Mouse (Mus musculus) frontal cortex, postnatal 14 days (tissue): ENCODE results near the gene Mslnl.

Experiments used
- DNase-seq, 2 experiments: peaks; one replicate each; pipeline ENCODE4 v3.0.0; 2022; ENCODE audit warnings: low spot score in 2 of 2

Gene Mslnl

GRCm38 (mm10) chr17:25786280-25786679 is 50.4 kb downstream of the Mslnl start, which contains the start of gene Ccdc78:
TSS of gene Ccdc78 (plus strand) at chr17:25786580.
- DNase-seq = no peak

DNA sequence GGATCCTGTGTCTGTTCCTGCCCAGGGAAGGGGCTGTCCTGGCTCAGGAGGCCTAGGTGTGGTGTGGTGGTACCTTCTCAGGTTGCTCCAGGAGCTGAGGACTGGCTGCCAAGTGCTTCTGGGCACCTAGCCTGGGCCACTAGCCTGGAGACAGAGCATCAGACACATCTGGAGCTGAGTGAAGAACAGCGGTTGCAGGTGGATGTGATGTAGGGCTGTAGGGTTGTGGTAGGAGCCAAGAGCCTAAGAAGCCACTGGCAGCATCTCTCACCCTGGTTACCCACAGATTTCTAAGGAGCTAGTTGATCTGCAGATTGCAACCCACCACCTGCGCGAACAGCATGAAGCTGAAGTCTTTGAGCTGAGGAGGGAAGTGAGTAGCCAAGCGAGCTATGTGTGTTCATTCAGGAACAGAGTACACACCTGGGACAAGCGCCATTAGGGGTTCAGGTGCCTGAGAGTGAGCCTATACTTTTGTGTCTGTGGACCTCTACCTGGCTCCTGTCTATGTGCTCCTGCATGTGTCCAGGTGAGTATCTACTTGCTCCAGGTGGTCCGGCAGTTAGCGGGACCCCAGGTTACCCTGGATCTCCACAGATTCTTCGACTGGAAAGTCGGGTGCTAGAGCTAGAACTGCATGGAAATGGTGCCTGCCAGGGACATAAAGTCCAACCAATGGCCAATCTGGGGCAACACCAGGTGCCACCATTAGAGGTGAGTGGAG is 51.1 kb downstream of the Mslnl start:
- no peak for DNase-seq

GRCm38 (mm10) chr17:25791320-25791842 is 55.5 kb downstream of the Mslnl start:
- DNase-seq = no peak

DNA sequence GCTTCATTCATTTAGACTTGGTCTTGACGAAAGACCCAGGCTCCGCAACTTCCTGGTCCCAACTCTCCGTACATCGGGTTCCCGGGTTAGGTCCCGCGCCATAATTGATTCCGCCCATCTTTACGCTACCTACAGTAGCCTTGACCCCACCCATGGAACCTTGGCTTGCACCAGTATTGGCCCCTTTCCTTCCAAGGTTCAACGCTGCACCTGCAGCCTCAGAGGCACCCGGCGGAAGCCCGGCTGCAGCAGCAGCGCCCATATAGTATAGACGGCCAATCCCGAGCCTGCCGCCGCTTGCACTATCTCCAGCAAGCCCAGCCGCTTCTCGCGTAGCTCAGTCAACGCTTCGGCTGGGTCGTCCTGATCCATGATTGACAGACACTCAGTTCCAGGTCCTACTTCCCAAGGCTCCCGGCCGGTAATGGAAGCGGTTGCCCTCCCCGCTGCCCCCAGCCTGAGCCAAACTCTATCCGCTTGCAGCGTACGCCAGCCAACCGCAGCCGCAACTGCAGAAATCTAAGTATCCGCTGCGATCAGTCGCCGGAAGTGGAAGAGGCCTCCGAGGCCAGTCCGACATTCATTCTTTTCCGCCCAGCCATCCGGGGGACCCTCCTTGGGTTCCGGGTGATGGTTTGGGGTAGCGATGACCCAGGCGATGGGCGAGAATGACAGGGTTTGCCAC is 56.1 kb downstream of the Mslnl start:
- peak; percentile 74 to 79 for DNase-seq

- peak; percentile 69 to 77 for DNase-seq
These were observed 56.8 kb downstream of the Mslnl start, which contains the start of gene Fam173a for GRCm38 (mm10) chr17:25792615-25793014. TSS of gene Fam173a (minus strand) at chr17:25792901.

- no peak for DNase-seq
These were observed 58.4 kb downstream of the Mslnl start for GRCm38 (mm10) chr17:25794197-25794596.

GRCm38 (mm10) chr17:25794998-25795397 is 59.2 kb downstream of the Mslnl start:
- no peak for DNase-seq

DNA sequence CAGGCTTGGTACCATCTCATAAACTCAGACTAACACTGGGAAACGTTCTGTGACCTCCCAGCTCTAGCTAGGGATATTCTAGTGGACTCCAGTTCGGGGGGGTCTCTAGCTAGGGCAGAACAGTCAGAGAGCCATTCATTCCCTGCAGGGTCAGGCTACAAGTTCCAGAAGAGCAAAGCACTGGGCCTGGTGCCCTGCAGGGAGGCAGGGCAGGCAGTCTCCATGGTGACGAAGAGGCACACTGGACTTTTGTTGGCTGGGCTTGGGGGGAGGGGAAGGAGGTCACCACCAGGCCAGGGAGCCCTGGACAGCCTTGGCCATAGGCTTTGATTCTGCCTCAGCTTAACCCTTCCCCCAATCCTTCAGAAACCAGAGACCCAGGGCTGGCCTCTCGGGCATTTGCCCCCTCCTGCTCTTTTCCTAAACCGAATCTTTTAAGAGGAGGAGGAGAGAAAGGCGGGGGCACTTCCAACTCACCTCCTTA is 59.8 kb downstream of the Mslnl start, which contains the start of gene AC134908.4:
Gene AC134908.4, minus strand, starts transcription at position 51 of the 484 bp plus-strand sequence.
- DNase-seq = no peak

DNA sequence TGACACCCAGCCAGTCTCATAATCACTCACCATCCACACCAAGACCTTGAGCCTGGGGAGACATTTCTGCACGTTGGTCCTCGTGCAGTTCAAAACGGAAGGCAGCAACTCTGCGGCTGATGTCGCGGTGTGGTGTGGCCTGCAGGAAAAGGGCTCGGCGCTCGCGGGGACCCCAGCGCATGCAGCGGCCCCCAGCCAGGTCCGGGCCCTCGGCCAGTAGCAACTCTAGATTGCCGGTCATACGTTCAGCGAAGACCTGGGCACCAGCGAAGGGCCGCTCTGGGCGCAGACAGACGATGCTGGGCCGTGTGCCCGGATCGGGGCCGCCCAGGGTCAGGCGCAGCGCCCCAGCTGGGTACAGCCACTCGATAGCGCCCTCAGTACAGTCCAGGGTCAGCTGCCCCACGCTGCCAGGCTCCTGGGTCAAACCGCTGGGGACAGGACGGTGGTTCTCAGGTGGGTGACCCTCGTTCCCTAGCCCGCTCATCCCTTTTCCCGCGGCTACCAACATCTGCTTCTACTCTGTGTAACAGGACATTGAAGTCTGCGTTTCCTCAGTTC is 60.4 kb downstream of the Mslnl start:
- no peak for DNase-seq

DNA sequence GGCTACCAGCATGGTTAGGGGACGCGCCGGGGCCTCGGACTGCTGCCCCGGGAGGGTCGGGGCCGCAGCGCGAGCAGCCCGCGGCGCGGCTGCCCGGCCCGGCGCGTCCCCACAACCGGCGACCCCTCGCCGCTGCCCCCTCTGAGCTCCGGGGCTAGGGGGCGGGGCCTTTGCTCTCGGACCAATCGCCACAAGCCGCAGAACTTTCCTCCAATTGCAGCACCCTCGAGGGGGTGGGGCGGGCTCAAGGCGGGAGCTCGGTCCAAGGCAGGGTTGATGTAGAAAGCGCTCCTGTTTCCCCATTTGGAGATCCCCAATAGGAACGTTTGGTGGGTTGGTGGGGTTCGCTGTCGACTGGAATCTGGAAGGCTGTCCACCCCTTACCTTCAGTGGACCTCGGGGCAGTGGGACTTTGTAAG is 61.1 kb downstream of the Mslnl start, which contains the start of gene Metrn:
Gene Metrn, minus strand, starts transcription at position 186 of the 419 bp plus-strand sequence.
- peak in 1 of 2 experiments; percentile 75 for DNase-seq
